Mouse (Mus musculus): ENCODE measurements around the gene A830005F24Rik. TPM values are rescaled to one million over a fixed set of nuclear protein-coding genes. Genes with fewer than 3 reads are reported as not detected.

The A830005F24Rik gene
- 0.79 and 1.1 TPM in 2 replicates for polyA plus RNA-seq (2015; fragmentation: Nextera tagmentation; extraction: Ambion mirVana)

GRCm38 (mm10) chr13:48513003-48513929, at the start of gene A830005F24Rik, which contains the start of gene Zfp169:
TSS of gene A830005F24Rik (plus strand) at chr13:48513570.
TSS of gene Zfp169 (minus strand) at chr13:48513451.
- under 1% methylated on average over 34 of the region's 34 CpGs for WGBS
- H3K27me3 ChIP-seq, result no peaks in the 10 kb centered on the region
- ATAC-seq (ENCODE audit: borderline replicate concordance, extremely low read depth, low FRiP score, low TSS enrichment), result peak; percentile 99
- H3K9ac ChIP-seq, result peak within 1 kb of the TSS; percentile 70
- H3K27ac ChIP-seq, result no peak within 1 kb of the TSS
- H3K36me3 ChIP-seq, result no peaks in the 10 kb centered on the region
- H3K4me1 ChIP-seq, result peaks cover 7% of the 10 kb centered on the region; the same call in 1 of the 2 replicates
- peak within 1 kb of the TSS; percentile 79 for H3K4me3 ChIP-seq
- peak within 1 kb of the TSS; percentile 75 for H3K4me2 ChIP-seq
- no peaks in the 10 kb centered on the region for H3K9me3 ChIP-seq

- Histone ChIP-seq H3K36me3 (no peaks in the 10 kb centered on the region), H3K4me3 (no peak overlapping the region), H3K4me2 (no peak overlapping the region), H3K27ac (no peak overlapping the region), H3K9me3 (no peaks in the 10 kb centered on the region), H3K27me3 (peaks cover 12% of the 10 kb centered on the region; the same call in 1 of the 2 replicates), H3K9ac (no peak overlapping the region), H3K4me1 (no peaks in the 10 kb centered on the region)
- no peak for ATAC-seq (ENCODE audit: borderline replicate concordance, extremely low read depth, low FRiP score, low TSS enrichment)
- WGBS, result 9% methylated on average over 4 of the region's 4 CpGs
Observed at GRCm38 (mm10) chr13:48464170-48464569, 49.2 kb upstream of the A830005F24Rik start.

GRCm38 (mm10) chr13:48466186-48466585, 47.2 kb upstream of the A830005F24Rik start:
- H3K4me3 ChIP-seq, result no peak overlapping the region
- H3K9ac ChIP-seq, result no peak overlapping the region
- H3K9me3 ChIP-seq, result no peaks in the 10 kb centered on the region
- H3K4me1 ChIP-seq, result no peaks in the 10 kb centered on the region
- H3K4me2 ChIP-seq, result no peak overlapping the region
- WGBS, result 42% methylated on average over 10 of the region's 10 CpGs
- no peak overlapping the region for H3K27ac ChIP-seq
- no peaks in the 10 kb centered on the region for H3K36me3 ChIP-seq
- peaks cover 12% of the 10 kb centered on the region; the same call in 1 of the 2 replicates for H3K27me3 ChIP-seq
- no peak for ATAC-seq (ENCODE audit: borderline replicate concordance, extremely low read depth, low FRiP score, low TSS enrichment)

- Histone ChIP-seq H3K4me3 (no peak overlapping the region), H3K27me3 (peaks cover 12% of the 10 kb centered on the region; the same call in 1 of the 2 replicates), H3K36me3 (no peaks in the 10 kb centered on the region), H3K4me1 (no peaks in the 10 kb centered on the region), H3K9ac (no peak overlapping the region), H3K4me2 (no peak overlapping the region), H3K9me3 (no peaks in the 10 kb centered on the region), H3K27ac (no peak overlapping the region)
- ATAC-seq (ENCODE audit: borderline replicate concordance, extremely low read depth, low FRiP score, low TSS enrichment), result no peak
- WGBS, result 54% methylated on average over 15 of the region's 15 CpGs
Observed at GRCm38 (mm10) chr13:48468656-48469180, 44.7 kb upstream of the A830005F24Rik start.

- H3K9me3 ChIP-seq, result no peaks in the 10 kb centered on the region
- no peak overlapping the region for H3K4me3 ChIP-seq
- H3K27me3 ChIP-seq, result no peaks in the 10 kb centered on the region
- no peak for ATAC-seq (ENCODE audit: borderline replicate concordance, extremely low read depth, low FRiP score, low TSS enrichment)
- H3K36me3 ChIP-seq, result no peaks in the 10 kb centered on the region
- 87% methylated on average over 4 of the region's 4 CpGs for WGBS
- H3K27ac ChIP-seq, result no peak overlapping the region
- H3K4me1 ChIP-seq, result no peaks in the 10 kb centered on the region
- H3K4me2 ChIP-seq, result no peak overlapping the region
- H3K9ac ChIP-seq, result no peak overlapping the region
Observed at GRCm38 (mm10) chr13:48483606-48484005, 29.8 kb upstream of the A830005F24Rik start.

GRCm38 (mm10) chr13:48490396-48491182, 22.8 kb upstream of the A830005F24Rik start:
- Histone ChIP-seq H3K27me3 (no peaks in the 10 kb centered on the region), H3K4me3 (no peak overlapping the region), H3K9me3 (0 out of 2 replicates have a peak, but pooled peaks cover 4% of the 10 kb centered on the region), H3K4me2 (no peak overlapping the region), H3K9ac (no peak overlapping the region), H3K36me3 (peaks cover 26% of the 10 kb centered on the region), H3K27ac (no peak overlapping the region), H3K4me1 (no peaks in the 10 kb centered on the region)
- no peak for ATAC-seq (ENCODE audit: borderline replicate concordance, extremely low read depth, low FRiP score, low TSS enrichment)
- 80% methylated on average over 35 of the region's 35 CpGs for WGBS

GRCm38 (mm10) chr13:48493183-48493582, 20.2 kb upstream of the A830005F24Rik start:
- whole genome bisulfite sequencing, result 42% methylated on average over 3 of the region's 5 CpGs
- Histone ChIP-seq H3K36me3 (peaks cover 29% of the 10 kb centered on the region), H3K4me2 (no peak overlapping the region), H3K9me3 (0 out of 2 replicates have a peak, but pooled peaks cover 4% of the 10 kb centered on the region), H3K4me1 (no peaks in the 10 kb centered on the region), H3K27ac (no peak overlapping the region), H3K4me3 (no peak overlapping the region), H3K27me3 (no peaks in the 10 kb centered on the region), H3K9ac (no peak overlapping the region)
- ATAC-seq (ENCODE audit: borderline replicate concordance, extremely low read depth, low FRiP score, low TSS enrichment), result no peak

- Histone ChIP-seq H3K27ac (no peak overlapping the region), H3K9ac (no peak overlapping the region), H3K4me1 (no peaks in the 10 kb centered on the region), H3K27me3 (no peaks in the 10 kb centered on the region), H3K9me3 (0 out of 2 replicates have a peak, but pooled peaks cover 4% of the 10 kb centered on the region), H3K4me3 (no peak overlapping the region), H3K36me3 (peaks cover 7% of the 10 kb centered on the region), H3K4me2 (no peak overlapping the region)
- 29% methylated on average over 15 of the region's 15 CpGs for WGBS
- ATAC-seq (ENCODE audit: borderline replicate concordance, extremely low read depth, low FRiP score, low TSS enrichment), result peak; percentile 81; the same call in 1 of the 2 replicates
Observed at GRCm38 (mm10) chr13:48497693-48498221, 15.6 kb upstream of the A830005F24Rik start.

GRCm38 (mm10) chr13:48498676-48499075, 14.7 kb upstream of the A830005F24Rik start:
- H3K36me3 ChIP-seq, result peaks cover 11% of the 10 kb centered on the region
- no peak overlapping the region for H3K9ac ChIP-seq
- H3K4me2 ChIP-seq, result no peak overlapping the region
- H3K9me3 ChIP-seq, result 0 out of 2 replicates have a peak, but pooled peaks cover 4% of the 10 kb centered on the region
- H3K27ac ChIP-seq, result no peak overlapping the region
- no peaks in the 10 kb centered on the region for H3K4me1 ChIP-seq
- peak; percentile 42 for ATAC-seq (ENCODE audit: borderline replicate concordance, extremely low read depth, low FRiP score, low TSS enrichment)
- WGBS, result 50% methylated on average over 4 of the region's 4 CpGs
- no peak overlapping the region for H3K4me3 ChIP-seq
- H3K27me3 ChIP-seq, result no peaks in the 10 kb centered on the region

- peaks cover 20% of the 10 kb centered on the region; the same call in 1 of the 2 replicates for H3K36me3 ChIP-seq
- no peaks in the 10 kb centered on the region for H3K9me3 ChIP-seq
- H3K9ac ChIP-seq, result no peak overlapping the region
- ATAC-seq (ENCODE audit: borderline replicate concordance, extremely low read depth, low FRiP score, low TSS enrichment), result no peak
- H3K4me1 ChIP-seq, result no peaks in the 10 kb centered on the region
- WGBS, result 61% methylated on average over 5 of the region's 5 CpGs
- H3K4me2 ChIP-seq, result no peak overlapping the region
- H3K27ac ChIP-seq, result no peak overlapping the region
- no peak overlapping the region for H3K4me3 ChIP-seq
- no peaks in the 10 kb centered on the region for H3K27me3 ChIP-seq
Observed at GRCm38 (mm10) chr13:48502422-48502821, 10.9 kb upstream of the A830005F24Rik start.

GRCm38 (mm10) chr13:48508661-48509060, 4.7 kb upstream of the A830005F24Rik start:
- Histone ChIP-seq H3K36me3 (peaks cover 16% of the 10 kb centered on the region; the same call in 1 of the 2 replicates), H3K4me2 (no peak overlapping the region), H3K4me3 (no peak overlapping the region), H3K9ac (no peak overlapping the region), H3K27me3 (no peaks in the 10 kb centered on the region), H3K4me1 (peaks cover 7% of the 10 kb centered on the region; the same call in 1 of the 2 replicates), H3K9me3 (no peaks in the 10 kb centered on the region), H3K27ac (no peak overlapping the region)
- WGBS, result 69% methylated on average over 9 of the region's 9 CpGs
- ATAC-seq (ENCODE audit: borderline replicate concordance, extremely low read depth, low FRiP score, low TSS enrichment), result no peak

Measured in lung, embryonic 15.5 days (tissue).